Mouse (Mus musculus) left cerebral cortex, adult 8-10 months (tissue): Measurements from ENCODE around the gene Ly6g6d. TPM values are rescaled to one million over a fixed set of nuclear protein-coding genes. Genes with fewer than 3 reads are reported as not detected.
A peak's percentile ranks its signal among the peaks of the same experiment; 100 is the strongest.
"Not testable (repeated sequence)": the region's sequence is repeated elsewhere in the genome, so short reads cannot be mapped to it uniquely, and the experiment has no call there.

ENCODE experiments used
- DNase-seq, 2 experiments: peaks; one replicate each; pipeline ENCODE4 v3.0.0; 2022; ENCODE audit warnings: low spot score in 2 of 2
- total RNA-seq, 4 experiments: library from RNA; stranded (reverse); gene quantifications; 2 replicates each; pipeline ENCODE4 v1.2.4; 2022

Ly6g6d gene
- 1 to 10 TPM in 3 of 4 experiments, under 1 TPM in 1; 0.70 to 1.8 (median 1.3) TPM for total RNA-seq

- no peak for DNase-seq
Measured at GRCm38 (mm10) chr17:35077786-35078233, at the start of gene Ly6g6d. TSS of gene Ly6g6d (minus strand) at chr17:35078065.

- no peak for DNase-seq
Measured at GRCm38 (mm10) chr17:35127017-35127416, 49.2 kb upstream of the Ly6g6d start.

- DNase-seq = peak; percentile 56 to 66
Measured at GRCm38 (mm10) chr17:35126206-35126611, 48.3 kb upstream of the Ly6g6d start, which contains the start of gene D17H6S53E. TSS of gene D17H6S53E (plus strand) at chr17:35126373.

GRCm38 (mm10) chr17:35125578-35125977 is 47.7 kb upstream of the Ly6g6d start:
- DNase-seq = no peak

GRCm38 (mm10) chr17:35125081-35125480 is 47.2 kb upstream of the Ly6g6d start:
- no peak for DNase-seq

GRCm38 (mm10) chr17:35124261-35124896 is 46.5 kb upstream of the Ly6g6d start:
- not testable (repeated sequence) for DNase-seq

- DNase-seq = not testable (repeated sequence)
Measured at GRCm38 (mm10) chr17:35123287-35123686, 45.4 kb upstream of the Ly6g6d start.

- DNase-seq = peak; percentile 59 to 68
Measured at GRCm38 (mm10) chr17:35121871-35122303, 44.0 kb upstream of the Ly6g6d start, which contains the start of gene Csnk2b. TSS of gene Csnk2b (minus strand) at chr17:35122053.

- DNase-seq = peak; percentile 91 to 99
Measured at GRCm38 (mm10) chr17:35121143-35121799, 43.4 kb upstream of the Ly6g6d start, which contains the start of gene Gpank1. TSS of gene Gpank1 (plus strand) at chr17:35121455.

- DNase-seq = no peak
Measured at GRCm38 (mm10) chr17:35120745-35121142, 42.9 kb upstream of the Ly6g6d start.

- no peak for DNase-seq
Measured at GRCm38 (mm10) chr17:35115046-35116019, 37.5 kb upstream of the Ly6g6d start, which contains the start of gene Ly6g5b. TSS of gene Ly6g5b (minus strand) at chr17:35115428.

- DNase-seq = no peak
Measured at GRCm38 (mm10) chr17:35111774-35112173, 33.9 kb upstream of the Ly6g6d start.

- DNase-seq = no peak
Measured at GRCm38 (mm10) chr17:35108097-35108496, 30.2 kb upstream of the Ly6g6d start, which contains the start of gene Ly6g5c. TSS of gene Ly6g5c (plus strand) at chr17:35108279.

GRCm38 (mm10) chr17:35106522-35106921 is 28.7 kb upstream of the Ly6g6d start:
- DNase-seq = no peak

GRCm38 (mm10) chr17:35105740-35106389 is 28.0 kb upstream of the Ly6g6d start:
- DNase-seq = no peak

- DNase-seq = no peak
Measured at GRCm38 (mm10) chr17:35104754-35105153, 26.9 kb upstream of the Ly6g6d start.

- DNase-seq = no peak
Measured at GRCm38 (mm10) chr17:35104079-35104478, 26.2 kb upstream of the Ly6g6d start.

- DNase-seq = no peak
Measured at GRCm38 (mm10) chr17:35103221-35103690, 25.4 kb upstream of the Ly6g6d start.

GRCm38 (mm10) chr17:35102299-35102698 is 24.4 kb upstream of the Ly6g6d start:
- no peak for DNase-seq

- no peak for DNase-seq
Measured at GRCm38 (mm10) chr17:35101161-35101560, 23.3 kb upstream of the Ly6g6d start.
